Mouse (Mus musculus) testis, adult 2 months (tissue): ENCODE measurements around the gene Shc1. TPM values are rescaled to one million over a fixed set of nuclear protein-coding genes. Genes with fewer than 3 reads are reported as not detected.

Experiments
- H3K27ac ChIP-seq: fragments of 200-500 bp; 2 replicates; pipeline ENCODE4 v1.5.1; 2012; ENCODE audit warnings: low read depth, low read length; ENCODE audit not compliant: control insufficient read depth, insufficient read depth
- H3K27me3 ChIP-seq: fragments of 200-500 bp; 2 replicates; pipeline ENCODE4 v1.6.1; 2012; ENCODE audit warnings: mild to moderate bottlenecking, low read length, moderate library complexity; ENCODE audit not compliant: control insufficient read depth, insufficient read depth
- H3K36me3 ChIP-seq: fragments of 200-500 bp; 2 replicates; pipeline ENCODE4 v1.6.1; 2012; ENCODE audit warnings: mild to moderate bottlenecking, low read length; ENCODE audit not compliant: control insufficient read depth, insufficient read depth
- H3K4me1 ChIP-seq: fragments of 200-500 bp; 2 replicates; pipeline ENCODE4 v1.6.1; 2012; ENCODE audit warnings: low read length; ENCODE audit not compliant: control insufficient read depth, insufficient read depth
- H3K4me3 ChIP-seq: fragments of 200-500 bp; 2 replicates; pipeline ENCODE4 v1.5.1; 2012; ENCODE audit warnings: low read depth, mild to moderate bottlenecking, low read length, moderate library complexity, mixed read lengths; ENCODE audit not compliant: control insufficient read depth
- CTCF ChIP-seq: fragments of 200-500 bp; IDR thresholded peaks from 2 replicates; pipeline ENCODE4 v1.5.1; 2012; ENCODE audit warnings: low read depth, mild to moderate bottlenecking, inconsistent platforms, low read length, moderate library complexity; ENCODE audit not compliant: control insufficient read depth, insufficient read depth, insufficient replicate concordance
- POLR2A ChIP-seq: fragments of 200-500 bp; IDR thresholded peaks from 2 replicates; pipeline ENCODE4 v1.6.1; 2012; ENCODE audit warnings: low read depth, mild to moderate bottlenecking, inconsistent platforms, low read length, moderate library complexity; ENCODE audit not compliant: control insufficient read depth
- polyA plus RNA-seq: library from polyadenylated mRNA; depleted of rRNA; stranded (reverse); fragments of >200 nt; gene quantifications from 2 replicates; pipeline ENCODE4 v1.2.3, GENCODE M21; 2012

The Shc1 gene
- polyA plus RNA-seq, 1 experiment, result 17.3 TPM

DNA sequence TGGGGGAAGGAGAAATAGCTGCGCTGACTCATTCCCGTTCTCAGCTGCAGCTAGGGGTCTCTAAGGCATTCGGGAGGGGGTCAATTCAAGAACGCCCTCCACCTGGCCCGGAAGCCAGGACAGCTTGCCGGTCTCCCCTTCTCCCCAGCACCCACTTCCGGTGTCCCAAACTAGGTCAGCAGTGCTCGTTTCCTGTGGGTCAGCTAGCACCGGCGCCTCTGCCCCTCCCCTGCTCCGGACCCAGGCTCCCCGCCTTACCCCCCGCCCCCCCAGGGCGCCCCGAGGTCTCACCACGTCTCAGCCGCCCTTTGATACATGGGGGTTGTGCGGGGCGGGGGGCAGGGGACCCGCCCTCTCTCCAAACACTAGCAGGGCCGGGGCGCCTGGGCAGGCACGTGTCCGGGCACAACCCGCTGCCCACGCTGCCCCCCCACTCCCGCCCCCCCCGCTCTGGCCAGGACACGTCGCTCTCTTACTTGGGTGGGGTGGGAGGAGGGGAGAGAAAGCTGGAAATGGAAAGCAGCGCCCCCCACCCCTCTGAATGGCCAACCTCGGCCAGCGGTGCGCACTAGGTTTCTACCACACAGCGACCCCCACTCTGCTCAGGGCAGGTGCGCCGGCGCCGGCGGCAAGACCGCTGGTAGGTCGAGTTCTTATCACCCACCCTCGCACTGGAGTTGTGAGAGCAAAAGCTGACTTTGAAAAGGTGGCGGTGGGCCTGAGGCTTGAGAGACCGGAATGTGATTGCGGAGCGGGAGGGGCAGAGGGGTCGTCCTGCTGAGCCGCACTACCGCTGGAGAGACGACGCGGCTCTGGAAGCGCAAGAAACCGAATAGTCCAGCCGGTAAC, 26.4 kb upstream of the Shc1 start:
- no peaks in the 10 kb centered on the region for H3K27me3 ChIP-seq
- no peaks in the 10 kb centered on the region for H3K36me3 ChIP-seq
- peaks cover 25% of the 10 kb centered on the region for H3K4me1 ChIP-seq
- TF ChIP-seq POLR2A, result no peak
- no peak for TF ChIP-seq CTCF
- peak overlapping the region; percentile 88 for H3K27ac ChIP-seq
- H3K4me3 ChIP-seq, result peak overlapping the region; percentile 88

- H3K4me1 ChIP-seq, result peaks cover 26% of the 10 kb centered on the region
- no peak for TF ChIP-seq CTCF
- no peak for TF ChIP-seq POLR2A
- H3K36me3 ChIP-seq, result no peaks in the 10 kb centered on the region
- peak overlapping the region; percentile 90 for H3K4me3 ChIP-seq
- H3K27me3 ChIP-seq, result no peaks in the 10 kb centered on the region
- H3K27ac ChIP-seq, result peak overlapping the region; percentile 82
These were observed 25.4 kb upstream of the Shc1 start for GRCm38 (mm10) chr3:89392871-89393311.

GRCm38 (mm10) chr3:89393605-89394004, 24.6 kb upstream of the Shc1 start:
- Histone ChIP-seq H3K4me1 (peaks cover 26% of the 10 kb centered on the region), H3K27ac (peak overlapping the region; percentile 93), H3K4me3 (peak overlapping the region; percentile 85), H3K27me3 (no peaks in the 10 kb centered on the region), H3K36me3 (no peaks in the 10 kb centered on the region)
- TF ChIP-seq CTCF (no peak), POLR2A (peak; percentile 31)

GRCm38 (mm10) chr3:89394006-89394893, 24.0 kb upstream of the Shc1 start, which contains the start of gene Zbtb7b:
Zbtb7b (minus strand) TSS chr3:89394776.
- Histone ChIP-seq H3K4me3 (peak within 1 kb of the TSS; percentile 85), H3K4me1 (peaks cover 26% of the 10 kb centered on the region), H3K27me3 (no peaks in the 10 kb centered on the region), H3K36me3 (no peaks in the 10 kb centered on the region), H3K27ac (peak within 1 kb of the TSS; percentile 93)
- TF ChIP-seq POLR2A (no peak), CTCF (no peak)

DNA sequence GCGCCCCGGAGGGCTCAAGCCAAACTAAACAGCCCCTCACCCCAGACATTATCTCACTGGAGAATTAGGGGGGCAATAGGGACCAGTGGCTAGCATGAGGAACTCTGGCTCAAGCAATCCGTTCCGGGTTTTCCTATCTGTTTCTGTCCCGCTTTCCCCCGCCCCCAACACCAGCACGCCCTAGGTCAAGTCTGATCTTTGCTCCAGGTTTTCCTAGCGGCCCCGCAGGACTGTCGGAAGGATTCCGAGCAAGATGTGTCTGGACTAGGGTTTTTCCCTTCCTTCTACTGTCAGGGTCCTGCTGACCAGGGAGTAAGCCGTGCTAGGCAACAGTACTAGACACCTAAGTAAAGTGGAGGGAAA, 23.4 kb upstream of the Shc1 start:
- Histone ChIP-seq H3K36me3 (no peaks in the 10 kb centered on the region), H3K4me3 (peak overlapping the region; percentile 30), H3K4me1 (peaks cover 26% of the 10 kb centered on the region), H3K27ac (peak overlapping the region; percentile 61), H3K27me3 (no peaks in the 10 kb centered on the region)
- TF ChIP-seq CTCF (no peak), POLR2A (0 out of 2 replicates have a peak, but pooled peaks have one; percentile 35)

DNA sequence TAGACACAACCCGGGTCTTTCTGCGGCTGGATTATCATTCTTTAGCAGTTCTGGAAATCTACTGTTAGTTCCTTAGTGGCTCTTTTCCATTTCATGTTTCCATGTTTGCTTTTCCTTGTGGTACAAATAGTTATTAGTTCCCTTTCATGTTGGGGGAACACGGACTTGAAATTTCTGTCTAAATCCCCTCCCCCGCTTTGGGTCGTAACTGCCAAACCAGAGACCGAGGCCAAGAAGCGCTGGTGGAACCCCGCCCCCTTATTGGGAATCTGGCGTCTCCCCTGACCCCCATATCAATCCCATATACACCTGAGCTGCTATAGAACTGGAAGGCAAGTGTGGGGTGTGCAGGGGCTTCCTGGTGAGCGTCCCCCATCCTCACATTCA, 22.8 kb upstream of the Shc1 start:
- no peak for TF ChIP-seq POLR2A
- TF ChIP-seq CTCF, result no peak
- Histone ChIP-seq H3K27me3 (no peaks in the 10 kb centered on the region), H3K4me1 (peaks cover 24% of the 10 kb centered on the region), H3K36me3 (no peaks in the 10 kb centered on the region), H3K27ac (peak overlapping the region; percentile 61), H3K4me3 (peak overlapping the region; percentile 30)
